Mouse (Mus musculus): ENCODE measurements at regions not wholly inside any gene's neighbourhood (a gene's known extent, or its start where the extent isn't known, plus 50 kb on each side); places are given as distances from the start of the nearest gene placed in this dataset.

- TF ChIP-seq POLR2A (IDR thresholded peaks at IDR 0.05; ENCODE audit: borderline replicate concordance, insufficient read depth, low read length): no peak
- TF ChIP-seq CTCF (IDR thresholded peaks at IDR 0.05; ENCODE audit: borderline replicate concordance, insufficient read depth, low read depth, low read length): no peak
These were observed 71.0 kb downstream of the Cdca7 start for GRCm38 (mm10) chr2:72546963-72547362.
